Mouse (Mus musculus): ENCODE measurements around the gene Kcnip1. TPM values are rescaled to one million over a fixed set of nuclear protein-coding genes. Genes with fewer than 3 reads are reported as not detected.

Gene Kcnip1
- polyA plus RNA-seq, 1 experiment = 4.4 TPM

- DNase-seq (ENCODE audit: low read depth) = no peak
Measured at GRCm38 (mm10) chr11:33668376-33668775, 324.6 kb downstream of the Kcnip1 start.

GRCm38 (mm10) chr11:33663599-33663998, 329.4 kb downstream of the Kcnip1 start:
- no peak for DNase-seq (ENCODE audit: low read depth)

GRCm38 (mm10) chr11:33660016-33660913, 332.7 kb downstream of the Kcnip1 start:
- no peak for DNase-seq (ENCODE audit: low read depth)

- no peak for DNase-seq (ENCODE audit: low read depth)
Measured at GRCm38 (mm10) chr11:33655861-33656593, 336.9 kb downstream of the Kcnip1 start.

GRCm38 (mm10) chr11:33655221-33655620, 337.7 kb downstream of the Kcnip1 start:
- no peak for DNase-seq (ENCODE audit: low read depth)

GRCm38 (mm10) chr11:33654485-33654884, 338.5 kb downstream of the Kcnip1 start:
- DNase-seq (ENCODE audit: low read depth) = no peak

- no peak for DNase-seq (ENCODE audit: low read depth)
Measured at GRCm38 (mm10) chr11:33649358-33649757, 343.6 kb downstream of the Kcnip1 start.

- DNase-seq (ENCODE audit: low read depth) = no peak
Measured at GRCm38 (mm10) chr11:33637107-33637506, 355.8 kb downstream of the Kcnip1 start.

GRCm38 (mm10) chr11:33627136-33627742, 365.7 kb downstream of the Kcnip1 start:
- no peak for DNase-seq (ENCODE audit: low read depth)

GRCm38 (mm10) chr11:33614218-33614617, 378.7 kb downstream of the Kcnip1 start:
- DNase-seq (ENCODE audit: low read depth) = no peak

GRCm38 (mm10) chr11:33607784-33608183, 385.2 kb downstream of the Kcnip1 start:
- no peak for DNase-seq (ENCODE audit: low read depth)

- DNase-seq (ENCODE audit: low read depth) = no peak
Measured at GRCm38 (mm10) chr11:33603174-33603573, 389.8 kb downstream of the Kcnip1 start.

- DNase-seq (ENCODE audit: low read depth) = peak; percentile 40
Measured at GRCm38 (mm10) chr11:33598986-33599385, 394.0 kb downstream of the Kcnip1 start, which contains the start of gene D130052B06Rik. TSS of gene D130052B06Rik (plus strand) at chr11:33599302.

- DNase-seq (ENCODE audit: low read depth) = no peak
Measured at GRCm38 (mm10) chr11:33596655-33597054, 396.3 kb downstream of the Kcnip1 start.

- DNase-seq (ENCODE audit: low read depth) = no peak
Measured at GRCm38 (mm10) chr11:33592826-33593225, 400.1 kb downstream of the Kcnip1 start.

- DNase-seq (ENCODE audit: low read depth) = no peak
Measured at GRCm38 (mm10) chr11:33590771-33591170, 402.2 kb downstream of the Kcnip1 start.

GRCm38 (mm10) chr11:33586614-33587013, 406.3 kb downstream of the Kcnip1 start:
- DNase-seq (ENCODE audit: low read depth) = no peak

- no peak for DNase-seq (ENCODE audit: low read depth)
Measured at GRCm38 (mm10) chr11:33579621-33580020, 413.3 kb downstream of the Kcnip1 start.

Measured in gonadal fat pad, adult 2 months (tissue).